Mouse (Mus musculus) hindbrain, embryonic 14.5 days (tissue): Measurements from ENCODE around the gene Zfp69. TPM values are rescaled to one million over a fixed set of nuclear protein-coding genes. Genes with fewer than 3 reads are reported as not detected.
A peak's percentile ranks its signal among the peaks of the same experiment; 100 is the strongest.

Source experiments
- ATAC-seq: fragments of 200-750 bp; cut with Nextera tagmentation; 2 replicates; pipeline ENCODE4 v1.8.0; 2017; ENCODE audit warnings: moderate number of reproducible peaks, mild to moderate bottlenecking, moderate TSS enrichment, moderate library complexity; ENCODE audit not compliant: low FRiP score
- DNase-seq: peaks from one replicate; pipeline ENCODE4 v3.0.0-alpha.2; 2015; ENCODE audit warnings: low spot score
- H3K27ac ChIP-seq: fragments of 300-500 bp; sonication (generic); 2 replicates; pipeline ENCODE4 v1.5.1; 2014; ENCODE audit warnings: mild to moderate bottlenecking, moderate library complexity
- H3K27me3 ChIP-seq: fragments of 300-500 bp; sonication (generic); 2 replicates; pipeline ENCODE4 v1.6.1; 2014; ENCODE audit warnings: mild to moderate bottlenecking, low read length, mixed read lengths; ENCODE audit not compliant: control insufficient read depth, insufficient read depth
- H3K36me3 ChIP-seq: fragments of 300-500 bp; sonication (generic); replicated peaks from 2 replicates; pipeline ENCODE4 v1.6.1; 2014; ENCODE audit not compliant: control insufficient read depth, insufficient read depth
- H3K4me1 ChIP-seq: fragments of 300-500 bp; sonication (generic); replicated peaks from 2 replicates; pipeline ENCODE4 v1.6.1; 2014; ENCODE audit warnings: antibody characterized with exemption, low read length, mixed read lengths; ENCODE audit not compliant: control insufficient read depth, insufficient read depth
- H3K4me2 ChIP-seq: fragments of 300-500 bp; sonication (generic); replicated peaks from 2 replicates; pipeline ENCODE4 v1.6.1; 2014; ENCODE audit warnings: mild to moderate bottlenecking, moderate library complexity
- H3K4me3 ChIP-seq: fragments of 300-500 bp; sonication (generic); replicated peaks from 2 replicates; pipeline ENCODE4 v1.5.1; 2014; ENCODE audit warnings: mild to moderate bottlenecking, low read length
- H3K9ac ChIP-seq: fragments of 300-500 bp; sonication (generic); 2 replicates; pipeline ENCODE4 v1.6.1; 2014
- H3K9me3 ChIP-seq: fragments of 300-500 bp; sonication (generic); 2 replicates; pipeline ENCODE4 v1.6.1; 2016; ENCODE audit warnings: low read length; ENCODE audit not compliant: control insufficient read depth
- WGBS: fragments of 180-500 bp; shearing (Covaris S2); extraction: QIAGEN DNeasy Blood & Tissue Kit; methylation state at CpG from one replicate; pipeline ENCODE4 v1.1.7; 2014; 5-methylcytosine and 5-hydroxymethylcytosine counted together
- polyA plus RNA-seq: library from polyadenylated mRNA; unstranded; fragments of >200 nt; fragmentation: Nextera tagmentation; extraction: Ambion mirVana; gene quantifications from 2 replicates; pipeline ENCODE4 v1.2.1, GENCODE M21; 2014

The Zfp69 gene
- polyA plus RNA-seq, 1 experiment from 2014 or later: 5.4 TPM

DNA sequence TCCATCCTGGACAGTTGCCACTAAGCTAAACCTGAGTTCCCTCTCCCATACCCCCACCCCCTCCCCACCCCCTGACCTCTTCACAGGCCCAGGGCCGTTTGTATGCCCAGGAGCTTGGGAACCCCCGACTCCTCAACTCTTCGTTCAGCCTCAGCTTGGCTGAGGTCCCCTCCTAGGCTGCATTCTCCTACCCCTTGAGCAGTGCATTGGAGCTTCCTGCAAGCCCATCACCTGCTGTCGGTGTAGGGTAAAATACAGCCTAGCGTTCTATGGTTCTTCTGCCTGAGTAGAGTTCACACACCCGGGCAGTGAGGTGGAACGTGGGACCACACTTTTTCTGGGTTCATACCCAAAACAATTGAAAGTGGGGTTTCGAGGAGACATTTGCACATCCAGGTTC, 38.1 kb downstream of the Zfp69 start:
- no peak overlapping the region for H3K4me3 ChIP-seq
- 70% methylated on average over 8 of the region's 8 CpGs for WGBS
- no peak for ATAC-seq
- no peak for DNase-seq
- no peak overlapping the region for H3K4me2 ChIP-seq
- no peaks in the 10 kb centered on the region for H3K4me1 ChIP-seq
- no peak overlapping the region for H3K27ac ChIP-seq
- H3K9ac ChIP-seq: no peak overlapping the region
- no peaks in the 10 kb centered on the region for H3K9me3 ChIP-seq
- H3K27me3 ChIP-seq: no peaks in the 10 kb centered on the region
- no peaks in the 10 kb centered on the region for H3K36me3 ChIP-seq

DNA sequence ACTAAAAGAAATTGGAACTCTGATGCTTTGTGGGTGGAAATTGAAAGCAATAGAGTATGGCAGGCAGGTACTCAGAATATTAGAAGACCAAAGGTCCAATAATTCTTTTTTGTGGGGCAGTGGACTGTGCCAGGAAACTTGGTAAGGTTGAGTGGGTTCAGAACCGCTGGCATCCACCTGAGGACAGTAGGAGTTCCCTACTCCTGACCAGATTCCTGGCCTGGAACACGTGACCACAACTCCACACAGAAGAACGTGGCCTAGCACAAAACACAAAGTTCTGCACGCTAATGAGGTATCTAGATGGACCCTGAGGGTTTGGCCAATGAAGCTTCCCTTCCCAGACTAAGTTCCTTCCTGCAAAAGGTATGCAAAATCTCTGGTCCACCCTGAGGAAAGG, 38.6 kb downstream of the Zfp69 start:
- Histone ChIP-seq H3K27ac (no peak overlapping the region), H3K4me3 (no peak overlapping the region), H3K27me3 (no peaks in the 10 kb centered on the region), H3K36me3 (no peaks in the 10 kb centered on the region), H3K4me2 (no peak overlapping the region), H3K9me3 (no peaks in the 10 kb centered on the region), H3K4me1 (no peaks in the 10 kb centered on the region), H3K9ac (no peak overlapping the region)
- 49% methylated on average over 4 of the region's 4 CpGs for WGBS
- ATAC-seq: no peak
- DNase-seq: no peak

DNA sequence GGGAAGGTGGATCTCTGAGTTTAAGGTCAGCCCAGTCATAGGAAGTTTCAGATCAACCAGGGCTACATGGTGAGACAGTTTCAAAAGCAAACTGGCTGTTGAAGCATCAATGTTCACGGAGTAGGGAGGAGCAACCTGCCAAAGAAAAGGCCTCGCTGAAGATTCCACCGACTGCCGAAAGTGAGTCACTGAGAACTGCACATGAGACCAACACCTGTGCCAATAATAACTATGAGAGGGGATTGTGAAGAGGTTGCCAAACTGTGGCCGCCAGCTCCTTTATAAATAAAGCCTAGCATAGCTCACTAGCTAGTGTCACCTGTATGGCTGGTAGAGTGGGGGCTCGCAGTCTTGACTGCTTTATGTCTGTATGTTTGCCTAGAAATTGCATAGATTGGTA, 40.4 kb downstream of the Zfp69 start:
- no peaks in the 10 kb centered on the region for H3K27me3 ChIP-seq
- no peak overlapping the region for H3K4me3 ChIP-seq
- no peaks in the 10 kb centered on the region for H3K9me3 ChIP-seq
- no peak for DNase-seq
- no peaks in the 10 kb centered on the region for H3K4me1 ChIP-seq
- no peak overlapping the region for H3K27ac ChIP-seq
- WGBS: 89% methylated on average over 6 of the region's 6 CpGs
- no peak overlapping the region for H3K9ac ChIP-seq
- ATAC-seq: no peak
- no peaks in the 10 kb centered on the region for H3K36me3 ChIP-seq
- H3K4me2 ChIP-seq: no peak overlapping the region

DNA sequence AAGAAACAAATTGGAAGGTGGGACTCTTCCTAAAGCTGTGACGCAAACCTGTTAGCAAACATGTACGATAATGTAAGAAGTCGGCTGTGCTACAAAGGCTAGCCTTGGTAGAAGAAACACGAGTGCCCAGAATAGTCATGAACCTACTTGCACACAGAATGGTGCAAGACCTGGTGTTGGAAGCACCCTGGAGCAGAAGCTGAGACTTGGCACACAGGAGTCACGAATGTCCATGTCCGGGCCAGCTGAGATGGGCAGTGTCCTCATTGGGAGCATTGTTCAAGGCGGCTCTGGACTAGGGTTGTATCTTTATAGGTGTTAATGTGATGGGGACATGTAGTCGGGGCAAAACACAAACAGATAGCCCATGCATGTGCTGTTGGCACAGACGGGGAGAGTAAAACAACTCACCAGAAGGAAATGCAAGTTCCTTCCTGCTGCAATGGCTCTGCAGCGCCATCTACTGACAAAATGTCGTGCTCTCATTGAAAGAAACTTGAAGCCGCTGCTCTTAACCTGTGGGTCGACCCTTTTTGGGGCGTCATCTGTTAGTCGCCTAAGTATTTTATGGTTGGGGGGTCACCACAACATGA, 41.8 kb downstream of the Zfp69 start:
- H3K9ac ChIP-seq: no peak overlapping the region
- no peaks in the 10 kb centered on the region for H3K4me1 ChIP-seq
- peak; percentile 55; the same call in 1 of the 2 replicates for ATAC-seq
- no peak overlapping the region for H3K4me3 ChIP-seq
- H3K27me3 ChIP-seq: no peaks in the 10 kb centered on the region
- H3K36me3 ChIP-seq: no peaks in the 10 kb centered on the region
- DNase-seq: peak; percentile 92
- WGBS: 33% methylated on average over 15 of the region's 15 CpGs
- no peak overlapping the region for H3K27ac ChIP-seq
- H3K9me3 ChIP-seq: no peaks in the 10 kb centered on the region
- H3K4me2 ChIP-seq: no peak overlapping the region

DNA sequence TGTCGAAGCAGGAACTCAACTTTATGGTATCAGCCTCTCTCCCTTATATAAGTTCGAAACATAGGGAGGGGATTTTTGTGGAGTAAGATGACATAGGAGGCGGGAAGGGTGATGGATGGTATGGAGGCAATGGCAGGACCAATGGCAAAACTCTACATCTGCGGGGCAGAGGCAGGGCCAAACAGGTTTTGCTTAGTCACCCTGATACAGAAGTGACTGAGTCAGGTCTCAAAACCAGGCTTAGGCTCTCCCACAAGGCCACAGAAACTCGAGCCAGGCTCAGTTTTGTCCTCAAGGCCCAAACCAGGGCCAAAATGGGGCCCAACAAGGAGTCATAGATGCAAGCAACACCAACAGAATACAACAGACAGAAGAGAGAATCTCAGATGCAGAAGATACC, 45.9 kb downstream of the Zfp69 start:
- Histone ChIP-seq H3K36me3 (no peaks in the 10 kb centered on the region), H3K9ac (no peak overlapping the region), H3K4me3 (no peak overlapping the region), H3K4me1 (no peaks in the 10 kb centered on the region), H3K9me3 (no peaks in the 10 kb centered on the region), H3K27me3 (no peaks in the 10 kb centered on the region), H3K4me2 (no peak overlapping the region), H3K27ac (no peak overlapping the region)
- 80% methylated on average over 5 of the region's 5 CpGs for WGBS
- DNase-seq: no peak
- ATAC-seq: no peak

DNA sequence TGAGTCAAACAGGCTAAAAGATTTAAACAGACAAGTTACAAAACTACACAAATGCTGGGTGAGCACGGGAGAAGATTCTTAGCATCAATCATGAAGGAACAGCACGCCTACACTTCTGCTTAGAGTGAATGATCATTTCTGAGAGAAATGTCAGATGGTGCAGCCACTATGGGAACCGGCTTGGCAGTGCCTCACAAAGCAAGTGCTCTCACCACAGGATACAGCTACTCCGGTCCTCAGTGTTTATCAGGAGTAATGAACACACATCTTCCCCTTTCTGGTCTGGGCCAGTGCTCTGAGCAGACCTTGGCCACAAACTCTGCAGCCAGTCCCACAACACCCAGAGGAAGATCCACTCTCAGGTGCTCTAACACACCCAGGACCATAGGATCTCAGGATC, 47.0 kb downstream of the Zfp69 start:
- H3K27ac ChIP-seq: no peak overlapping the region
- H3K9ac ChIP-seq: no peak overlapping the region
- ATAC-seq: no peak
- no peaks in the 10 kb centered on the region for H3K4me1 ChIP-seq
- no peak for DNase-seq
- 72% methylated on average over 4 of the region's 4 CpGs for WGBS
- no peaks in the 10 kb centered on the region for H3K36me3 ChIP-seq
- no peaks in the 10 kb centered on the region for H3K9me3 ChIP-seq
- no peak overlapping the region for H3K4me3 ChIP-seq
- H3K4me2 ChIP-seq: no peak overlapping the region
- no peaks in the 10 kb centered on the region for H3K27me3 ChIP-seq

DNA sequence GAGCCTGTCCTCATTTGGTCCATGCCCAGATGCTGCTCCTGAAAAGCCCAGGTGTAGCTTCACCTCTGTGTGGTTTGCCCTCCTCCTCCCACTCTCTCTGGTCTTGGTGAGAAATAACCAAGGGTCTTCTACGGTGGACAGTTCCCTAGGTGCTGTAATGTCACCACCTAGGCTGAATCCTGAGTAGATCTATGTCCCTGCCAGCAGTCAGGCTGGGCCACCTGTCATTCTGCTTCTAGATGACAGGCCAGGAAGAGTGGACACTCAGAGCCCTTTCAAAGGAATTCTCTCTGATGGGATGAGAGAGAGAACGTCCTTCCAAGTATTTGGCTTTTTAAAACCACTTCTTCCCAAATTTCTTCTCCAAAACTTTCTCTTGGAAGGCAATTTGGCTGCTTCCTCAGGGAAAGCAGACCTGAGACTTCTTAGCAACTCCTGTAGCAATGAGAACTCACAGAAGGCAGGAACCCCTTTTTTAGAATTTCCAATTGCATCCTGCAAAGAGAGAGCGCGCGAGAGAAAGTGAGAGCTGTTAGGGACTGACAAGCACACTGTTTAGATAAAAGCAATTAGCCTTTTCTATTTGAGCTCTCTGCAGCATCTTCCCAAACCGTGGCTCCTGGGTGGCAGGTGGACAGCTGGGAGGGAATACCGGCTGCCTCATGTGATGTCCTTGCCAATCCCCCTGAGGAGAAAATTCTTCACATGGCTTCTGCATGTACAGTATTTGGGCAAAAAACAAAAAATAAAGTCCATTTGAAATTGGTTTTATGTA, 55.5 kb downstream of the Zfp69 start:
- ATAC-seq: no peak
- no peak overlapping the region for H3K27ac ChIP-seq
- DNase-seq: no peak
- WGBS: 76% methylated on average over 7 of the region's 7 CpGs
- H3K4me1 ChIP-seq: no peaks in the 10 kb centered on the region
- H3K9me3 ChIP-seq: no peaks in the 10 kb centered on the region
- no peaks in the 10 kb centered on the region; the same call in 1 of the 2 replicates for H3K36me3 ChIP-seq
- no peak overlapping the region for H3K9ac ChIP-seq
- no peak overlapping the region for H3K4me3 ChIP-seq
- H3K4me2 ChIP-seq: no peak overlapping the region
- H3K27me3 ChIP-seq: no peaks in the 10 kb centered on the region

DNA sequence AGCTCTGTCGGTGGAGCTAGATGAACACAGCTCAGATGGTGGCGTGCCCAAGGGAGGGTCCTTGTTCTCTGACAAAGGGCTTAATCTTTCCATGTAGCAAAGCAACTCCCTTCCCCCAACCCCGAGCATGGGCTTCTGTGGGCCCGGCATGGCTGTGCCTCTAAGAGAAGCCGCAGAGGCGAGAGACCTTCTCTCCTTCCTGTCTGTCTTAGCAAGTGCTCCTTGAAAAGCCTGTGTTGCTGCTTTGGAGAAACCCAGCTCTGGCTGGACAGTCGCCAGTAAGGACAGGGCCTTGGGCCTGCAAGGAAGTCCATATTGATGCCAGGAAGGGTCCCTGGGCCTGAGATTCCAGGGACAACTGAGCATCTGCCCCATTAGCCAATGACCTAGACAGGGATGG, 56.3 kb downstream of the Zfp69 start:
- WGBS: 74% methylated on average over 7 of the region's 7 CpGs

DNA sequence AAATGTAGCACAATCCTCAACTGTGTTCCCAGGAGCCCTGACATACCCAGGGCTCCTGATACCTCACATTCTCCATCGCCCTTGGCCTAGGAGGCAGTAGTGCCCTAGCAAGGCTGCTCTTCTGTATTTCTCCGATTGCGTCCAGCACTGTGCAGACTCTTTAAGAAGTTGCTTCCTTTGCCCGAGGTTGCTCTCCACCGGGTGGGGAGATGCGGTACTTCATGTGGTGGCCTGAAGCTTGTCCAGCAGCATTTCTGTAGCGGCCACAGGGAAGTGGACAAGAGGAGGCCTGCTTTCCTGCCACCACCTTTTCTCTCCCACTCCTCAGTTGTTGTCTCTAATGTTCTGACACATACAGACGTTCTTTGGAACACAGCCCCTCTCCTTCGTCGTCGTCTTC, 56.9 kb downstream of the Zfp69 start:
- Histone ChIP-seq H3K9me3 (no peaks in the 10 kb centered on the region), H3K36me3 (no peaks in the 10 kb centered on the region; the same call in 1 of the 2 replicates), H3K27me3 (no peaks in the 10 kb centered on the region), H3K27ac (no peak overlapping the region), H3K9ac (no peak overlapping the region), H3K4me1 (no peaks in the 10 kb centered on the region), H3K4me3 (no peak overlapping the region), H3K4me2 (no peak overlapping the region)
- ATAC-seq (no peak), DNase-seq (no peak)
- 80% methylated on average over 11 of the region's 11 CpGs for WGBS

More for the DNA sequence above, 56.3 kb downstream of the Zfp69 start:
- Histone ChIP-seq H3K9ac (no peak overlapping the region), H3K27me3 (no peaks in the 10 kb centered on the region), H3K4me3 (no peak overlapping the region), H3K36me3 (no peaks in the 10 kb centered on the region; the same call in 1 of the 2 replicates), H3K9me3 (no peaks in the 10 kb centered on the region), H3K4me1 (no peaks in the 10 kb centered on the region), H3K4me2 (no peak overlapping the region), H3K27ac (no peak overlapping the region)
- no peak for ATAC-seq
- no peak for DNase-seq
